Mouse (Mus musculus) c-Kit-positive CD71-positive TER-119-negative erythroid progenitor cells, embryonic 14.5 days (primary cell): ENCODE measurements around the gene E430018J23Rik.
"Not testable (repeated sequence)": the region's sequence is repeated elsewhere in the genome, so short reads cannot be mapped to it uniquely, and the experiment has no call there.

Experiments
- DNase-seq: peaks from one replicate; pipeline ENCODE4 v3.0.0-alpha.2; 2013; ENCODE audit warnings: low read depth

The E430018J23Rik gene

GRCm38 (mm10) chr7:127393157-127393943 is at the start of gene E430018J23Rik:
TSS of gene E430018J23Rik (minus strand) at chr7:127393629.
- DNase-seq, result peak; percentile 100

- no peak for DNase-seq
These were observed 44.3 kb upstream of the E430018J23Rik start for GRCm38 (mm10) chr7:127437724-127438123.

GRCm38 (mm10) chr7:127435206-127435605 is 41.8 kb upstream of the E430018J23Rik start:
- no peak for DNase-seq

- no peak for DNase-seq
These were observed 32.9 kb upstream of the E430018J23Rik start for GRCm38 (mm10) chr7:127426354-127426753.

GRCm38 (mm10) chr7:127425911-127426310 is 32.5 kb upstream of the E430018J23Rik start:
- DNase-seq, result no peak

GRCm38 (mm10) chr7:127425291-127425690 is 31.9 kb upstream of the E430018J23Rik start:
- DNase-seq, result no peak

GRCm38 (mm10) chr7:127422247-127422646 is 28.8 kb upstream of the E430018J23Rik start:
- DNase-seq, result no peak

- peak; percentile 88 for DNase-seq
These were observed 28.2 kb upstream of the E430018J23Rik start, which contains the start of gene Zfp688 for GRCm38 (mm10) chr7:127421388-127422191. TSS of gene Zfp688 (minus strand) at chr7:127422068.

GRCm38 (mm10) chr7:127411418-127411817 is 18.0 kb upstream of the E430018J23Rik start:
- no peak for DNase-seq

- DNase-seq, result peak; percentile 85
These were observed 12.9 kb upstream of the E430018J23Rik start, which contains the start of gene Zfp764 for GRCm38 (mm10) chr7:127406002-127406987. TSS of gene Zfp764 (minus strand) at chr7:127406822.

- DNase-seq, result not testable (repeated sequence)
These were observed 10.7 kb upstream of the E430018J23Rik start for GRCm38 (mm10) chr7:127404101-127404500.

- DNase-seq, result no peak
These were observed 9.6 kb upstream of the E430018J23Rik start for GRCm38 (mm10) chr7:127402980-127403379.

- no peak for DNase-seq
These were observed 6.9 kb upstream of the E430018J23Rik start for GRCm38 (mm10) chr7:127400355-127400754.

GRCm38 (mm10) chr7:127393944-127394333 is 510 bp upstream of the E430018J23Rik start:
- no peak for DNase-seq

- DNase-seq, result no peak
These were observed 1.1 kb downstream of the E430018J23Rik start for GRCm38 (mm10) chr7:127392251-127392824.

GRCm38 (mm10) chr7:127391538-127391937 is 1.9 kb downstream of the E430018J23Rik start:
- DNase-seq, result no peak

GRCm38 (mm10) chr7:127390306-127390705 is 3.1 kb downstream of the E430018J23Rik start:
- DNase-seq, result no peak

GRCm38 (mm10) chr7:127388201-127388600 is 5.2 kb downstream of the E430018J23Rik start:
- DNase-seq, result not testable (repeated sequence)

- peak; percentile 92 for DNase-seq
These were observed 6.6 kb downstream of the E430018J23Rik start, which contains the start of gene 9130019O22Rik for GRCm38 (mm10) chr7:127386641-127387392. TSS of gene 9130019O22Rik (minus strand) at chr7:127387166.

- DNase-seq, result not testable (repeated sequence)
These were observed 7.9 kb downstream of the E430018J23Rik start for GRCm38 (mm10) chr7:127385560-127385959.
